Mouse (Mus musculus): ENCODE measurements around the gene Spata31d1b. TPM values are rescaled to one million over a fixed set of nuclear protein-coding genes. Genes with fewer than 3 reads are reported as not detected.
A peak's percentile ranks its signal among the peaks of the same experiment; 100 is the strongest.

Gene Spata31d1b
- total RNA-seq, 2 experiments from 2014 or later: not detected

DNA sequence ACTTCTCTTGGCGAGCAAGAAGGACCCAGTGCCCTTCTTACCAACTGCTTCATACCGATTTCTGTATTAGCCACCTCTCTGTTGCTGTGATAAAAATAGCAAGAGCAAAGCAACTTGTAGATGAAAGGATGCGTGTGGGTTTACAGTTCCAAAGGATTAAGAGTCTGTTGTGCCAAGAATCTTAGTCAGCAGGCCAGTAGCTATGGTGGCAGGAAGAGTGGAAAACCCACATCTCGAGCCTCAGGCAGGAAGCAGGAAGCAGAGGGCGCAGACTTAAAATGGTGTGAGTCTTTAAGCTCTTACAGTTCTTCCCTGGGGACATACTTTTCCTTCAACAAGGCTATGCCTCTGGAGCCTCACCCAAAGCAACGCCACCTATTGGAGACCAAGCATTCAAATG is 33.4 kb downstream of the Spata31d1b start:
- no peak for ATAC-seq (ENCODE audit: poor library complexity, severe bottlenecking)

DNA sequence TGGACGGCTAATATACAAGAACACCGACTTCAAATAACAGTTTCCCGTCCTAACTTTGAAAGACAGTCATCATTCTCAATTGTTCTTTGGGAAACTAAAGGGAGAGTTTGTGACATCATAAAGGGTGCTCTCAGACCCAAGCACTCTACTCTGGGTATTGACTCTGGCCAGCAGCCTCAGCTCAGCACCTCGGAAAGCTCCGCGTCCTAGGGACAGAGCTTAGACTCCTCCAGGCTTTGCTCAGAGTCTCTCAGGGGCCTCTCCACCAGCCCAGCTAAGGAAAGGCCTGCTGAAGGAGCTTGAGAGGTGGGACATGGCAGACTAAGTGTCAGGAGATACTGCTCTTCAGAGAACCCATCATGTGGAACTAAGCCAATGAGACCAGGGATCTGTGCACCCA is 34.1 kb downstream of the Spata31d1b start:
- no peak for ATAC-seq (ENCODE audit: poor library complexity, severe bottlenecking)

DNA sequence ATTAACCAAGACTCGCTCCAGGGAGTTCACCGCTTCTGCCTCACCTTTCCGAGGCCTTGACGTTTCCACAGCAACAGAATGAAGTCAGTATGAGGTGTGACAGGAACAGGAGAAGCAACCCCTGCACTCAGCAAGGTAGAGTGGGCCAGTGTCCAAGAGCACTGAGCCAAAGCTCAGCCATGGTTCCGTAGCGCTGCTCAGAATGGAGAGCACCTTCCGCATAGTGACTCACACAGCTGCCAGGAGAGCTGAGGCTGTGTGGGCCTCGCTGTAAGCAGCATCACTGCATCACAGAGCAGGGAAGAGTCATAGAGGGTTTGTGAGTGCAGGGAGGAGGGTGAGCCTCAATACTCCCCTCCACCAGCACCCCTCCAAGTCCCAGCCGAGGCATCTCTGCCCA is 34.6 kb downstream of the Spata31d1b start, which contains the start of gene 1700014D04Rik:
1700014D04Rik (minus strand) TSS at position 42 of the 400 bp plus-strand sequence.
- ATAC-seq (ENCODE audit: poor library complexity, severe bottlenecking): no peak

DNA sequence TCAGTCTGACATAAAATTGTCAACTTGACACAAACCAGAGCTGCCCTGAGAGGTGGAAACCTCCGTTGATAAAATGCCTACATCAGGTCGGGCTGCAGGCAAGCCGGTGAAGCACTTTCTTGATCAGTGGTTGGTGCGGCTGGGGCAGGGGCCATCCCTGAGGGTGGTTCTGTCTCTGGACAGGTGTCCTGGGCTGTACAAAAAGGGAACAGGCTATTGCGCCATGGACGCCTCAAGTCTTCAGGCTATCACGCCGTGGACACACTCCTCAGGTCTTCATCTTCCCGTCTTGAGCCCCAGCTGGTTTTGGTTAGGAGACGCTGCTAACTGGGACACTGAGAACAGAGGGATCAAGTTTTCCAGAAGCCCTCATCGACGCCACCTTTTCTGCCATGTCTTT is 38.2 kb downstream of the Spata31d1b start:
- ATAC-seq (ENCODE audit: poor library complexity, severe bottlenecking): peak; percentile 75

DNA sequence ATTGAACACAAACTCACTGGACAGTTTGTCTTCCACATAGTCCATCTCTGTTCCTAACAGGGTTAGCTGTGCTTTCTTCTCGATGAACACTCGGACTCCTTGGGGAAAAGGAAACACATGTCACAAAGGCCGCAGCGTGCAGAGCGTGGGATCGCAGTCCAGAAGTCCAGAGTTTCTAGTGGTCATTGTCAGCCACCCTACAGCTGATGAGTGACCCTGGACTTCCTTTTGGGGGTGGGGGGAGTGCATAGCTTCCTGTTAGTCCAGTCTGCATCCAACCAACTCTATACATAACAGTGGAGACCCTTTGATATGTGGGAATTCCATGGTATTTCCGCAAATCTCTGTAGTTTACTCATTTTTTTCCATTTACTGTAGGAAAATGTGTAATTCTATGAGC is 44.8 kb downstream of the Spata31d1b start:
- ATAC-seq (ENCODE audit: poor library complexity, severe bottlenecking): no peak

DNA sequence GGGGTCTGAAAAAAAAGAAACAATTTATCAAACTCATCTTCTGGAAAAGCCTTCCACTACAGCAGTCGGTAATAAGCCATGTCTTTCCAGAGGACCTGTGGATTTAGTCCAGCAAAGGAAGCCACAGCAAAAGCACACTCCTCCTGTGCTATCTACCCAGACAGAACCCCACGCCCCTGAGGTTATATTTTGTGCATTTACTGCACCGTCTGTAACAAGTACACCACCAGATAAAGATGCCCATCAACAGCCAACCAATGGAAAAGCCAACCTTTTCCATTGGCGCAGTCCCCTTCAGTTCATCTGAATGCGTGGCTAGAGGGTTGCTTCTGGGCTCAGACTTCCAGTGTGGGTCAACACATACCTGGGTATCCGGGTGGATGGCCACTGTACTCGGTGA is 50.7 kb downstream of the Spata31d1b start:
- ATAC-seq (ENCODE audit: poor library complexity, severe bottlenecking): no peak; the same call in 1 of the 2 replicates

DNA sequence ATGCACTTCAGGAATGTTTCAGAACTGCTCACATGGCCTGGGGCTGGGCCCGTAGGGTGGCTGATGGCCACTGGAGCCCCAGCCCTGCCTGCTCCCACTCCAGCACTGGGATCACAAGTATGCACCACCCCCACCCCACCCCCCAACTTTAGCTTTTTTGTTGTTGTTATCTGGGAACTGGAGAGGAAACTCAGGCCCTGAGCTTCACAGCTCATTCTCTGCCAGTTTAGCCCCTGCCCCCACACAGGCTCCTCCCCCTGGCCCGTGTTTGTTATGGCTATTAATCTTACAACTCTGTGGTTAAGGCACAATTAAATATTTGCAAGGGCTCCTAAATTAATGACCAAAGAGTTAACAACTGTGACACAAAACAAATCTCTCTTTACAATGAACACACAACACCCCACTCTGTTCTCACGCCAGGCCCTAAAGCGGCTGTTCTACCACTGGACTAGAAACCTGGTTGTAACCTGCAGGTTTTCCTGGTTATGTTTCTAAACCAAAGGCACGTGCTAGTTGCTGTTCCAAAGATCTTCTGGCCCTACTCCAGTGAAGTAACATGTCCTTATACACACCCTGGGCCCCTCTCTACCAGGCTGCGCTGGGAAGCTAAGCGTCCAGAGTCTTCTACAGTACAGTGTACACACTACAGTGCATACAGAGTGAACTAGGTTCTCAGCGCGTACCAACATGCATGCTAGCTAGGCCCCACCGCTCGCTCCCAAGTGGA is 54.9 kb downstream of the Spata31d1b start:
- no peak for ATAC-seq (ENCODE audit: poor library complexity, severe bottlenecking)

DNA sequence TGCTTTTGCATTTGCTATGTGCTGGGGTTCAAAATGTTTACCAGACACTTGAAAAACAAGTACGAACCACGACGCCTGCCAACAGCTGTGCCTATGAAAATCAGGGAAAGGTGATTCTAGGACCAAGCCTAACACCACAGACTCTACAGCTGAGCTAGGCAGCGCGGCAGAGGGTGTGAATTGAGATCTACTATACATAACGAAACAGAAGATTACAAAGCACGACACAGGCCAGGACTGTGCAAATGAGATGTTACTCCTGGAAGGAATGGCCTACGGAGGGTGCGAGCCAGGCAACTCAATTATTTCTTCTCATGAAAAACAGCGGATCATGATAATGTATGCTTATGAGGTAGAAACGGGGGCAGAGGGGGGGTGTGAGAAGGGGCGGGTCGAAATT is 56.4 kb downstream of the Spata31d1b start:
- no peak for ATAC-seq (ENCODE audit: poor library complexity, severe bottlenecking)

Other genes with a start within 250 kb of the Spata31d1b start
- 64.5 and 71.4 TPM in 2 replicates for gene Agtpbp1, start 127.1 kb upstream of the Spata31d1b start, total RNA-seq (2015)
- gene Agtpbp1, start 127.1 kb upstream of the Spata31d1b start, total RNA-seq (2017): 73.0 and 106 TPM in 2 replicates
- 76.1 and 76.4 TPM in 2 replicates for gene Naa35, start 127.0 kb upstream of the Spata31d1b start, total RNA-seq (2015)
- 30.4 and 53.1 TPM in 2 replicates for gene Naa35, start 127.0 kb upstream of the Spata31d1b start, total RNA-seq (2017)
- 17.0 and 24.1 TPM in 2 replicates for gene Golm1, start 36.5 kb upstream of the Spata31d1b start, total RNA-seq (2015)
- 30.2 and 42.0 TPM in 2 replicates for gene Golm1, start 36.5 kb upstream of the Spata31d1b start, total RNA-seq (2017)
- gene 4921517D22Rik, start 18.2 kb upstream of the Spata31d1b start, total RNA-seq (2015): not detected in 2 replicates
- gene 4921517D22Rik, start 18.2 kb upstream of the Spata31d1b start, total RNA-seq (2017): not detected in 2 replicates
- gene Spata31d1a, start 2.0 kb upstream of the Spata31d1b start, total RNA-seq (2015): 0.04 and 0.78 TPM in 2 replicates
- not detected in 2 replicates for gene Spata31d1a, start 2.0 kb upstream of the Spata31d1b start, total RNA-seq (2017)
- not detected in 2 replicates for gene Spata31d1d, start 19.5 kb downstream of the Spata31d1b start, total RNA-seq (2015)
- not detected in 2 replicates for gene Spata31d1d, start 19.5 kb downstream of the Spata31d1b start, total RNA-seq (2017)
- gene 1700014D04Rik, start 34.5 kb downstream of the Spata31d1b start, total RNA-seq (2015): not detected in 2 replicates
- gene 1700014D04Rik, start 34.5 kb downstream of the Spata31d1b start, total RNA-seq (2017): 0.04 TPM in 1 of 2 replicates, not detected in the other
- gene Isca1, start 57.5 kb downstream of the Spata31d1b start, total RNA-seq (2015): 39.7 and 41.7 TPM in 2 replicates
- gene Isca1, start 57.5 kb downstream of the Spata31d1b start, total RNA-seq (2017): 19.2 and 21.3 TPM in 2 replicates
- not detected in 2 replicates for gene Gm49354, start 70.0 kb downstream of the Spata31d1b start, total RNA-seq (2015)
- not detected in 2 replicates for gene Gm49354, start 70.0 kb downstream of the Spata31d1b start, total RNA-seq (2017)
- 95.1 and 97.1 TPM in 2 replicates for gene Tut7, start 110.9 kb downstream of the Spata31d1b start, total RNA-seq (2015)
- gene Tut7, start 110.9 kb downstream of the Spata31d1b start, total RNA-seq (2017): 177 and 194 TPM in 2 replicates

Data from megakaryocyte, adult 5-6 weeks (primary cell).